Mouse (Mus musculus) small intestine, adult 2 months (tissue): ENCODE results near the gene Msmb. TPM values are rescaled to one million over a fixed set of nuclear protein-coding genes. Genes with fewer than 3 reads are reported as not detected.

Source experiments
- H3K27ac ChIP-seq: fragments of 200-500 bp; 2 replicates; pipeline ENCODE4 v1.5.1; 2012; ENCODE audit warnings: low read depth, low read length, control low read depth, inconsistent platforms; ENCODE audit not compliant: insufficient read depth
- H3K27me3 ChIP-seq: fragments of 200-500 bp; 2 replicates; pipeline ENCODE4 v1.6.1; 2012; ENCODE audit warnings: mild to moderate bottlenecking, moderate library complexity, low read length, inconsistent platforms; ENCODE audit not compliant: control insufficient read depth, insufficient read depth
- H3K36me3 ChIP-seq: fragments of 200-500 bp; 2 replicates; pipeline ENCODE4 v1.6.1; 2012; ENCODE audit warnings: mild to moderate bottlenecking, low read length, control low read depth, inconsistent platforms; ENCODE audit not compliant: control insufficient read depth, insufficient read depth
- H3K4me1 ChIP-seq: fragments of 200-500 bp; 2 replicates; pipeline ENCODE4 v1.6.1; 2012; ENCODE audit warnings: low read length, inconsistent platforms, mixed read lengths; ENCODE audit not compliant: control insufficient read depth, insufficient read depth, insufficient read length
- H3K4me3 ChIP-seq: fragments of 200-500 bp; 2 replicates; pipeline ENCODE4 v1.5.1; 2012; ENCODE audit warnings: low read depth, mild to moderate bottlenecking, control low read depth, inconsistent platforms, low read length, moderate library complexity
- CTCF ChIP-seq: fragments of 200-500 bp; IDR thresholded peaks from 2 replicates; pipeline ENCODE4 v1.5.1; 2012; ENCODE audit warnings: low read depth, mild to moderate bottlenecking, control low read depth, inconsistent platforms, low read length, moderate library complexity, mixed read lengths; ENCODE audit not compliant: insufficient replicate concordance, insufficient read length; ENCODE audit errors: extremely low read depth
- POLR2A ChIP-seq: fragments of 200-500 bp; IDR thresholded peaks from 2 replicates; pipeline ENCODE4 v1.6.1; 2012; ENCODE audit warnings: low read depth, mild to moderate bottlenecking, control low read depth, inconsistent platforms, low read length, moderate library complexity
- WGBS: fragments of 180-500 bp; shearing (Covaris S2); methylation state at CpG from one replicate; pipeline ENCODE4 v1.1.7; 2018; 5-methylcytosine and 5-hydroxymethylcytosine counted together
- polyA plus RNA-seq: library from polyadenylated mRNA; depleted of rRNA; stranded (reverse); fragments of >200 nt; gene quantifications from 2 replicates; pipeline ENCODE4 v1.2.3, GENCODE M21; 2012

Msmb gene
- polyA plus RNA-seq, 1 experiment = not detected

GRCm38 (mm10) chr14:32145809-32146511 is 4.1 kb downstream of the Msmb start:
- Histone ChIP-seq H3K4me1 (no peaks in the 10 kb centered on the region), H3K36me3 (no peaks in the 10 kb centered on the region), H3K27me3 (no peaks in the 10 kb centered on the region), H3K27ac (no peak overlapping the region), H3K4me3 (no peak overlapping the region)
- TF ChIP-seq POLR2A (no peak), CTCF (no peak)
- WGBS = 70% methylated on average over 7 of the region's 7 CpGs

GRCm38 (mm10) chr14:32146578-32146977 is 4.8 kb downstream of the Msmb start:
- 67% methylated on average over 2 of the region's 2 CpGs for WGBS
- no peak for TF ChIP-seq POLR2A
- no peak for TF ChIP-seq CTCF
- no peaks in the 10 kb centered on the region for H3K27me3 ChIP-seq
- H3K4me1 ChIP-seq = no peaks in the 10 kb centered on the region
- H3K4me3 ChIP-seq = no peak overlapping the region
- H3K27ac ChIP-seq = no peak overlapping the region
- no peaks in the 10 kb centered on the region for H3K36me3 ChIP-seq

GRCm38 (mm10) chr14:32150872-32151271 is 9.0 kb downstream of the Msmb start:
- Histone ChIP-seq H3K27me3 (no peaks in the 10 kb centered on the region), H3K27ac (no peak overlapping the region), H3K36me3 (no peaks in the 10 kb centered on the region), H3K4me1 (no peaks in the 10 kb centered on the region), H3K4me3 (no peak overlapping the region)
- WGBS = 82% methylated on average over 2 of the region's 2 CpGs
- no peak for TF ChIP-seq POLR2A
- TF ChIP-seq CTCF = no peak

GRCm38 (mm10) chr14:32152243-32152965 is 10.6 kb downstream of the Msmb start:
- WGBS = 89% methylated on average over 18 of the region's 18 CpGs
- H3K27ac ChIP-seq = no peak overlapping the region
- no peak overlapping the region for H3K4me3 ChIP-seq
- TF ChIP-seq CTCF (no peak), POLR2A (no peak)
- no peaks in the 10 kb centered on the region for H3K27me3 ChIP-seq
- no peaks in the 10 kb centered on the region for H3K4me1 ChIP-seq
- H3K36me3 ChIP-seq = no peaks in the 10 kb centered on the region

GRCm38 (mm10) chr14:32153156-32153555 is 11.3 kb downstream of the Msmb start:
- no peak overlapping the region for H3K4me3 ChIP-seq
- H3K36me3 ChIP-seq = no peaks in the 10 kb centered on the region
- H3K27me3 ChIP-seq = no peaks in the 10 kb centered on the region
- no peak overlapping the region for H3K27ac ChIP-seq
- no peaks in the 10 kb centered on the region for H3K4me1 ChIP-seq
- WGBS = 94% methylated on average over 2 of the region's 2 CpGs
- no peak for TF ChIP-seq POLR2A

- TF ChIP-seq POLR2A (no peak), CTCF (no peak)
- Histone ChIP-seq H3K27ac (no peak overlapping the region), H3K36me3 (no peaks in the 10 kb centered on the region), H3K27me3 (no peaks in the 10 kb centered on the region), H3K4me1 (peaks cover 5% of the 10 kb centered on the region; the same call in 1 of the 2 replicates), H3K4me3 (no peak overlapping the region)
- 82% methylated on average over 6 of the region's 6 CpGs for WGBS
Observed at GRCm38 (mm10) chr14:32154758-32155157, 12.9 kb downstream of the Msmb start.

GRCm38 (mm10) chr14:32159150-32159670 is 17.4 kb downstream of the Msmb start:
- TF ChIP-seq CTCF (no peak), POLR2A (no peak)

More at GRCm38 (mm10) chr14:32159150-32159670, 17.4 kb downstream of the Msmb start:
- peaks cover 12% of the 10 kb centered on the region; the same call in 1 of the 2 replicates for H3K4me1 ChIP-seq
- no peaks in the 10 kb centered on the region for H3K27me3 ChIP-seq
- H3K27ac ChIP-seq = peak overlapping the region; percentile 77
- WGBS = 21% methylated on average over 4 of the region's 4 CpGs
- H3K36me3 ChIP-seq = no peaks in the 10 kb centered on the region
- H3K4me3 ChIP-seq = peak overlapping the region; percentile 94
